Mouse (Mus musculus): ENCODE measurements around the gene Mettl24.

The Mettl24 gene

DNA sequence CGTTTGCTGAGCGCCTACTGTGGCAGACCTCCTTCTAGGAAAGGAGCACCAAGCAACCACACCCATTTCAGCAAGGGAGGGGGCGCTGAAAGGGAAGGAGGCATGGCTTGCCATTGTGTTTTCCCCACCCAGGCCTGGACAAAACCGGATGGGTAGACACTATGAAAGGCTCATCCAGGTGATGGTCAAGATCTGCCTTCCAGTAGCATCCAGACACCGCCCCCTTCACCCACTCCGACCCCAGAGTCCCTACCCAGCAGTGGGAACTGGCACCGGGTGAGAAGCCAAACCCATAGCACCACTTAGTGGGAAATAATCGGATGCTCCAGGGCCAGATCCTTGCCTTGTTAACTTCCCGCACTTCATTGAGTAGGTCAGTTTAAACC, 779 bp downstream of the Mettl24 start:
- DNase-seq (ENCODE audit: inconsistent age in 2 of 2, low spot score in 1 of 2), result no peak

DNA sequence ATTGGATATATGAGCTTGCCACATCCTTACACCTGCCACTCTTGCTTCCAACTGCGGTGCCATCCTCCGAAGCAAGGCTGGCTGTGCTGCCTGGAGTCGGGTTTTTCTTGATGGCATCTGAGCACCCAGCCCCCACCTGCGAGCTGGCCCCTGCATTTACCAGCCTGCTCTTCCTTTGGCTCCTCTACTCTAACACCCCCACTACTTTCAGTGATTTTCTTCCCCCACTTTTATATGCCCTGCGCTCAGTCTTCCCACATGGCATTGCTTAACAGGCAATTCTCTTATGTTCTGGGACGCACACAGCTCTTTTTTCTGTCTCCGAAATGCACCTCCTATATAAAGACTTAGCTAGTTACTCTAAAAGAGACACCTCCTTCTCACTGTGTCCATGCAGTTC, 1.2 kb downstream of the Mettl24 start:
- peak; percentile 13 to 47 for DNase-seq (ENCODE audit: inconsistent age in 2 of 2, low spot score in 1 of 2)

DNA sequence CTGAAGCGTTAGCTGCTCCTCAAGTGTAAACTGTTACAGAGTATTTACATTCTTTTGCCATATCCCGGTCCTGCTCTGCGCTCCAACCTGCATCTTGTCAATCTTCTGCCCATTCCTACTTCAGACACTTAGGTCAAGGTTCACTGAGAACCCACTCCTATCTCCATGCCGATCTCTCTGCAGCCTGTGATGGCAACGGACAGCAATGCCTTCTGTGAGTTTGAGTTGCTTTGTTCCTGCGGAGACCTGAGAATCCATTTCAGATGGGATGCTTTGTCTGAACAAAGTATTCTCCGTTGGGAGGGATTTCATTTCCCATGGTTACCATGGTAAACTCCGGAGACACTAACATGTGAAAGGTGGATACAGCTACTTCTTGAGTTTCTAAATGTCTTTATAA, 2.6 kb downstream of the Mettl24 start:
- DNase-seq (ENCODE audit: inconsistent age in 2 of 2, low spot score in 1 of 2), result no peak

DNA sequence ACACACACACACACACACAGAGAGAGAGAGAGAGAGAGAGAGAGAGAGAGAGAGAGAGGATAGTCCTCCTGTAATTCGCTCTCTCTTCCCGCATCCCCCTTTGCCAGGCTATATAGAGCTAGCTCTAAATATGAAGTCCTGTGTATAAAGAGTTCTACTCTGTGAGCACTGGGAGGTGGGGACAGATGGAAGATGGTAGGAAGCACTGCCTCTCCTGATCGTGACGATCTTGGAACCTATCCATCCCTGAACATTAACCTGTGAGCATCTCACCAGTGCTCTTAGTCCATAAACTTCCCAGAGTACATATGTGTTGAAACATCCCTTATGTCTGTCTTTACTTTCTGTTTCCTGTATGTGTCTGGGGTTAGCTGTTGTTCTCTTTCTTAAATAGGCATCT, 3.9 kb downstream of the Mettl24 start:
- no peak for DNase-seq (ENCODE audit: inconsistent age in 2 of 2, low spot score in 1 of 2)

DNA sequence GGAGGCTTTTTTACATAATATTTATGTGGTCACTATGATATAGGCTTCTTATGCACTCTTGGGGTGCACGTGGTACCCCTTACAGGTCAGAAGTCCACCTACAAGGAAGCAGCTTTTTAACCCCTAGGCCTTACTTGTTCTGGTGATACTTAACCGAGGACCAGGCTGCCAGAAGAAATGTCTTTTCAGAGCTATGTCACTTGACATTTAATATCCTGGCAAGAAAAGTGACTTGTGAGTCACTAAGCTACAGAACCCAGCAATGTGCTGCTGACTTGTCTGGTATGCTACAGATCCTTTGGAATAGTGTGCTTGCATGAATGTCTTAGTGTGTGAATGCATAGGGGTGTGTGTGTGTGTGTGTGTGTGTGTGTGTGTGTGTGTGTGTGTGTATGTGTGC, 4.3 kb downstream of the Mettl24 start:
- peak; percentile 20 to 71 for DNase-seq (ENCODE audit: inconsistent age in 2 of 2, low spot score in 1 of 2)

DNA sequence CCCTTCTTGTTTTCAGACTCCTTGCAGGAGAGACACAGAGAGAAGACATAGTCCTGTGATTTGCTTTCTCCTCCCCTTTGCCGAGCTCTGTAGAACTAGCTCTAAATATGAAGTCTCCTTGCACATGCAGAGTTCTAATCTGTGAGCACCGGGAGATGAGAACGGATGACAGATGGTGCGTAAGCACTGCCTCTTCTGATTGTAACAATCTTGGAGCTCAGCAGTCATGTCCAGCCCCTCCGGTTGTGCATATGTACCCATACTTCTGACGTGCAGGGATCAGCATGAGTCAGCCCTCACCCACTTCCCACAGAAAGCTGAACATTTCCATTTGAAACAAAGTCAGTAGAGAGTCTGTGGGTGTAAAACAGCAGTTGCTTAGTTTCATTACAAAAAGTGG, 5.2 kb downstream of the Mettl24 start:
- DNase-seq (ENCODE audit: inconsistent age in 2 of 2, low spot score in 1 of 2), result no peak

DNA sequence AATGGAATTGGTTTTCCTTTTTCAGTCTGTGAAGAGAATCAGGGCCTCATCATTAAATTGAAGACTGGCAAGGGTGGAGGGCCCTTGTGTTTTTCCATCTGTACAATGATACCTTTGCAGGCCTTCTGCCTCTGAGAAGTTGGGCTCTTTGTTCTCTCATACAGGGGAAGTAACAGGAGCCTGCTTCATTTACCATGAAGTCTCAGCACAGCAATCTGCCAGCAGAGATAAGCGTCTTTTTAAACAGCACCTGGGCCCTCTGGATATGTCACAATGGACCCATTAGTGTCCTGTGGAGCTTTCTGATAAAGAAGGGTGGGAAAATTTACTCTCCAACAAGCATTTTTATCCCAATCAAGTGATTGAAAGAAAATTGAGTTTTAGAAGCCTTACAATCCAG, 5.8 kb downstream of the Mettl24 start:
- no peak for DNase-seq (ENCODE audit: inconsistent age in 2 of 2, low spot score in 1 of 2)

DNA sequence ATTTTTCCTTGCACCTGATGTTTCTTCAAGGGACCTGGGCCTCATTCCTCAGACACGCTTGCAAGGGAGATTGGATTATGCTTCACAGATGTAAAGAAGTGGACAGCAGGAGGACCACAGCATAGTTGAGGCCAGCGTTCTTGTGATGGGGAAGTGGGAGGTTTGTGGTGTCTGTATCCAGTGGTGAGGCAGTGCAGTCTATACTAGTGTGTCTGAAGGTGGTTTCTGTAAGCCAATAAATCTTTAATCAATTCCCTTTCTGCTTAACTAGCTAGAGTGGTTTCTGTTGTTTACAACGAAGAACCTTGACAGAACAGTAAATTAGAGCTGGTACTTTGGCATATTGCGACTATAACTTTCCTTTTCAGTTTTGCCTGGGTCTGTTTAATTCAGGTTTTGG, 15.6 kb downstream of the Mettl24 start:
- DNase-seq (ENCODE audit: inconsistent age in 2 of 2, low spot score in 1 of 2), result no peak

DNA sequence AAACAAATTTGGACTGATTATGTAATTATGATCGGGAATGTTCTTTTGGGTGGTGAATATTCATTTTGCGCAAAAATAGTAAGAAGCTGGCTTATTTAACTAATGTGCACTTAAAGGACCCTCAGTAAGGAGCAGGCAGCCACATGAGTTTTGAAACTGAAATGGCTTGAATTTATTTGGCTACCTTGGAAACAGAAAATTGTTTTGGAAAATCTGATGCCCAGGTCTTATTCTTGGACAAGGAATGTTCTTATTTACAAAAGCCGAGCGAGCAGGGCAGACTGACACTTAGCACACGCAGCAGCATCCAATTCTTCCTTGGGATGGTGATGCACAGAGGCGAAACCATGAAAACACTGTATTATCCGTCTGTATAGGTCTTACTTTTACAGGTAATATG, 28.0 kb downstream of the Mettl24 start:
- DNase-seq (ENCODE audit: inconsistent age in 2 of 2, low spot score in 1 of 2), result no peak

DNA sequence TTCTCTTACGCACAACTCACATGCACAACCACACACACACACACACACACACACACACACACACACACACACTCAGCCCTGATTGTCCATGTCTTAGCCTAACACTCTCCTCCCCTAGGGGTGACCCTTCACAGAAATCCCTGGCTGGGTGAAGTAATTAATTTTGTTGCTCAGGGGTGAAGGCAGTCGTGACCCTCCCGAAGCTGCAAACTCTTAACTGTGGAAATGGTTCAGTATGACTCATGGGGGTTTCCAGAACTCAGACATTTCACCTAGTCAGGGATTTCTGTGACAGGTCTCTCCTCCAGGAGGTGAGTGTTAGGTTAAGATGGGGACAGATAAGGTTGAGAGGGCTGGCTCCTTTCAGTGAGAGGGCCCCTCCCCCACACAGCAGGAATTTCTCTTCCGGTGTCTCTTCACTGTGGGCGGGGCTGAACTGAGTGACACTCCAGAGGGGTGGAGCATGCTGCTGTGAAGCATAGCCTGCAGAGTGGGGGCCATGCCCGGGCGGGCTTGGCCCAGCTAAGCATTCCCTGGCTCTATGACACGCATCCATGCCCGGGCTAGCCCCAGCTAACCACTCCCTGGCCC, 30.0 kb downstream of the Mettl24 start:
- DNase-seq (ENCODE audit: inconsistent age in 2 of 2, low spot score in 1 of 2), result peak in 1 of 2 experiments; percentile 55

DNA sequence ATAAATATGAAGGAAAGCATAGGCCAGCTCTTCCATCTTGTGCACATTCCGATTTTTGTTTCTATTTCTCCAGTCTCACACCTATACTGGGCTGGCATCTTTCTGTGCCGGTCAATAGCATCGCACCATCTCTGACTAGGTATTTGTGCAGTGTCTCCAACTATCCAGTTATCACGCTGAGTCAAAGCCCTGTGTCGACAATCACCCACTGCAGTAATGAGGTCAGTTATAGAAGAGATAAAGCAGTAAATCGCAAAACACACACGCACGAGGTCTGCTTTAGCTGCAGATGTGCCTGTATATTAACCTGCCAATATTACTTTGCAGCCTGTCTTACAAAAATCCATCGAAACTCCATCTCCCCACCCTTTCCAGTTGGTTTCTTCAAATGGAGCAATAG, 30.7 kb downstream of the Mettl24 start:
- DNase-seq (ENCODE audit: inconsistent age in 2 of 2, low spot score in 1 of 2), result no peak

DNA sequence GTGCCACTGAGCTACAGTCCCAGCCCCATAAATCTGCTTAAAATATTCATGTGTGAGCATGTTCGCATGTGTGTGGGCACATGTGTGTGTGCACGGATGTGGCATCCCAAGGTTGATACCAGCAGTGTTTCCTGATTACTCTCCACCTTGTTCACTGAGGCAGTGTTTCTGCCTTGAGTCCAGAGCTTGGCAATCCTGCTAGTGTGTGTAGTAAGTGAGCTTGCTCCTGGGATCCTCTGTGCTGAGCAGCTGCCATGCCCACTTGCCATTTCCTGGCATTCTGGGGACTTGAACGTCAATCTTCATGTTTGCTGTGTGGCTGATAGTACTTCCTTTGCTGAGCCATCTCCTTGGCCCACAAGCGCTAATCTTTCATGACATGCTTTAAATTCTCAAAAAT, 32.1 kb downstream of the Mettl24 start:
- DNase-seq (ENCODE audit: inconsistent age in 2 of 2, low spot score in 1 of 2), result peak in 1 of 2 experiments; percentile 49

DNA sequence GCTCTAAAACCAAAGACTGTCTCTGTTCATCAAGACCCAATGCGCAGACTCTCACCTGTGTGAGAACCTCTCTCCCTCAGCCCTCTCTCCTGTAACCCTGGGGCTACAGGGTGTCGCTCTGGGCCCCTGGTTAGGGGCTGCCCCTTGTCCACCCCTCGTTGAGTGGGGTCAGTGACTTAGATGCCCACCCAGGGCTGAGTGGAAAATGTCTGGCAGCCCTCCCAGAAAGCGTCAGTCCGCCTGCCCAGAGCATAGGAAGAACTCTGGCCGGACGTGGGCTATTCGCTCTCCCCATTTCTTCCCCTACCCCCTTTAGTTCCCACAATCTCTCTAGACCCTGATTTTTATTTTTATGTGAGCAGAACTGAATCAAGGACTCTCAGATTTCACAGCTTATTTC, 33.2 kb downstream of the Mettl24 start:
- DNase-seq (ENCODE audit: inconsistent age in 2 of 2, low spot score in 1 of 2), result no peak

DNA sequence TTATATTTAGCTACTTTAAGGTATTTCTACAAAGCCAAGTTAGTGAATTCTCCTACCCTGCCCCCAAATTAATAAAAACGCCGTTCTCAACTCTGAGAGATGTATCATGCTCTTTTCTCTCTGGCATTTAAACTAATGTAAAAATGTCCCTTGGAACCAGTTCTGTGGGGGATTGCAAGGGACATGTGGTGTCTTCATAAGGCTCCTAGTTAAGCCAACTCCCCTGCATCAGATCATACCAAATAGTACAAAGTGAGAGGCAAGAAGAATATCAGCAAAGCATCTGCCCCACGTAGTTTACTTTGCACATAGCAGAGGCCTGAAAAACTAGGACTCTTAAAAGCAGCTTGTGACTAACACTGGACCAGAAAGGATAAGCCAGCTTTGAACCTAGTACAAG, 33.6 kb downstream of the Mettl24 start:
- DNase-seq (ENCODE audit: inconsistent age in 2 of 2, low spot score in 1 of 2), result no peak

DNA sequence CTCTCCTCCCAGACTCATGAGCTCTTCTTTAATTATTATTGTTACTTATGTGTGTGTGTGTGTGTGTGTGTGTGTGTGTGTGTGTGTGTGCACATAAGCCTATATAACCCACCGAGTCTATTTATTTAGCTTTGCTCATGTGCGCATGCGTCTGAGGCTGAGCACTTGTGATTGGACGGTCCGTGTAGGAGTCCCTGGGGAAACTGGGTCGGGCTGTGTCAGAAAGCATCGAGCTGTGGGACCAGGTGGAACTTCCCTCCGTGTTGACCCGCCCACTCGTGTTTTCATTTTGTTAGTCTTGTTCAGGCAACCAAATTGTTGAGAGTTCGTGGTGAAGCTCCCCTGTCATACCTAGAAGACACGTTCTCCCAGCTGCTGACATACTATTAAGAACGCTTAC, 35.3 kb downstream of the Mettl24 start:
- peak in 1 of 2 experiments; percentile 11 for DNase-seq (ENCODE audit: inconsistent age in 2 of 2, low spot score in 1 of 2)

DNA sequence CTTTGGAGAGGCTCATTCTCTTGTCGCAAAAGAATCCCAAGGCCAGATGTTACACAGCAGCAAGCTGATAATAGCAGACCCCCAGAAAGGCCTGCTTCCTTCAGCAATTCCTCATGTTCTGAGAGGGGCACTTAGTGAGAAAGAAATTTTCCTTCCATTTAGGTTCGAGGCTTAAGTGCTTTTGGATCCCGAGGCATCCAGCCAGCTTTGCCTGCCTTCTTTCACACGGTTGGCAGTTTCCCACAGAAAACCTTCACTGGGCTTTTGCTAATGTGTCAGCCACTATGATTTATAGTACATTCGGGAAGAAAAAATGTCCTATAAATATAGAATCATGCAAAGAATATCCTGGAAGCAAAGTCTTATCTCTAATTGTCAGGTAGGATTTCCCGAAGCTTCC, 36.0 kb downstream of the Mettl24 start:
- DNase-seq (ENCODE audit: inconsistent age in 2 of 2, low spot score in 1 of 2), result peak in 1 of 2 experiments; percentile 67

DNA sequence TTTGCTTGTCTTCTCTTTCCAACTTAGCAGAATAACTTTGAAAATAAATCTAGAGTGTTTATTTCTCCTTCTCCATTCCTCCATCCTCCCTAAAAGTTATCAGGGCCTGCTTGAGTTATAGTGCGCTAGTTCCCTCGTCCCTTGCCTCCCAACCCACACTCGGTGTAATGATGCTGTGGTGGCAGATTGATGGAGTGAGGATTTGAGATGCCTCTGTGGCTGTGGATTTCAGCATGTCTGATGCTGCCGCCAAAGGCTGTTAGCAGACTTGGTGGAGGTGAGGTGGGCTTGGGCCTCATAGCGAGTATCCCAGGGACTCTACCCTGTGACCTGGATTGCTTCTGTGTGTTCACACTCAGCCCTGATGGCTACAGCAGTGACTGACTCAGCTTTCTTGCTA, 37.8 kb downstream of the Mettl24 start:
- no peak for DNase-seq (ENCODE audit: inconsistent age in 2 of 2, low spot score in 1 of 2)

DNA sequence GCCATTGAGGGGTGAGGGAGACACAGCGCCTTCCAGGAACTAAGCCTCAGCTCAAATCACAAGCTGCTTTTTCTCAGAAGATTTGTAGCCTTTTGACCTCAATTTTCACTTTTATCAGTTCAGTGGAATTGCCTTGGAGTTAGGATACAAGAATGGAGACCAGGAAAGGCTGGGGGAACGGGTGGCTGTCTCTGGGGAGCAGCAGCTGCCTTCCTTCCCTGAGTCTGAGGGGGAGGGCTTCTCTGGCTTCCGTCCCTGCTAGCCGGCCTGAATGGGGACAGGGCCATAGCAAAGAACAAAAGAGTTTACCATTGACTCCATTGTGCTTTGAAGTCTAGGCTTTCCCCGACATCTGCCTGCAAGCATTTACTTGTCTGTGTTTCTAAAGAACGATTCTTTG, 41.3 kb downstream of the Mettl24 start:
- no peak for DNase-seq (ENCODE audit: inconsistent age in 2 of 2, low spot score in 1 of 2)

DNA sequence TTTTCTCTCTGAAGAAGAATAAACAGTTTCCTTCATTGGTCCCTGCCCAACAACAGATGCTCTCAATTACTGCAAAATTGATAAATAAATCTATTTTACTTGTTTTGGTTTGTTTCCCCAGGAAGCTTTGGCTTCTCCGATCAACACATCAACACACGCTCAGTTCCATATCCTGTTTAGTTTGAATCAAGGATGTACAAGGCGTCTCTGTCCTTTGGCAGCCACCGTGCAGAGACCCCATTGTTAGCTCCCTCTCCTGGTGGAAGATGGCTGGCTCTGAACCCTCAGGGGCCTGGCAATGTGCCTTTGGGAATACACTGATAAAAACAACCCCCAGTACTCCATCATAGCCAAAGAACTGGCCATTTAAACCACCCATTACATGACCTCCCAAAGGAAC, 42.0 kb downstream of the Mettl24 start:
- DNase-seq (ENCODE audit: inconsistent age in 2 of 2, low spot score in 1 of 2), result peak in 1 of 2 experiments; percentile 46

DNA sequence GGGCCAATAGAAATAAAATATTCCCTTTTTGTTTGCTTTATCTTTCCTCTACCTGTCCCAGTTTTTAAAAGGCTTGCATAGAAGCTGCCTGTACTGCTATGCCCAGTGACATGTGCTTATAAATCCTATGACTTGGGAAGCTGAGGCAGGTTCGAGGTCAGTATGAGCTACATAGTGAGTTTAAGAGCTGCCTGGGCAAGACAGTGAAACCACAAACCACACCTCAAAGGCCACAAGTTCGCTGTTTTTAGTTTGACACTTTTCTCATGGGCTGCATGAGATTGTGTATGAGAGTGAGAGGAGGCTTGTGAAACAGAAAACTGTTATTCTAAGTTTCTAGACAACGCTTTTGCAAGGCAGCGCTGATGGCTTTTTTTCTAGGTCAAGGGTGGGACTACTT, 42.4 kb downstream of the Mettl24 start:
- DNase-seq (ENCODE audit: inconsistent age in 2 of 2, low spot score in 1 of 2), result peak in 1 of 2 experiments; percentile 67

DNA sequence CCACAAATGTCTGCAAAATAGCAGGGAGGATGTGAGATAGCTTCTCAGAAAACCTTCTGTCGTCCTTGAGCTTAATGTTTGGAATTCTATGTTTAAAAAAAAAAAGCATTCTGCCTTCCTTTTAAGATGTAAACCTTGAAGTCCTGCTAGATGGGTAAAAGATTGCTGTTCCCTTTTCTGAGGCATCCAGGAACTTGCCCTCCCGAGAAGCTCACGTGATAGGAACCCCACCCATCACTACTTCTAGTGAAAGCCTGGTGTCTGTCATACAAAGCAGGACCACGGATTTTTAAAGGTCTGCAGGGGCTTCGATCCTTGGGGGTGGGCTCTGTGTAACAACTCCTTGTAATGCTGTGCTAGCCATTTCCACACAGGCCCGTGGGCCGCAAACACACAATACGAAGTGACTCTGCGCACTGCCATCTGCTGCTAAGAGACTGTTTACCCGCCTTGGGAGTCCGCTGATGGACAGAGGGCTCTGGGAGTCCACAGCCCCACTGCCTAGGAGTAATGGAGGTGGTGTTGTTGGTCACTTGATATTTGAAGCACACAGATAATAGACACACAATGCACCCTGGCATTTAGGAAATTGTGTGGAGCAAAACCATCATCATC, 43.3 kb downstream of the Mettl24 start:
- DNase-seq (ENCODE audit: inconsistent age in 2 of 2, low spot score in 1 of 2), result no peak

DNA sequence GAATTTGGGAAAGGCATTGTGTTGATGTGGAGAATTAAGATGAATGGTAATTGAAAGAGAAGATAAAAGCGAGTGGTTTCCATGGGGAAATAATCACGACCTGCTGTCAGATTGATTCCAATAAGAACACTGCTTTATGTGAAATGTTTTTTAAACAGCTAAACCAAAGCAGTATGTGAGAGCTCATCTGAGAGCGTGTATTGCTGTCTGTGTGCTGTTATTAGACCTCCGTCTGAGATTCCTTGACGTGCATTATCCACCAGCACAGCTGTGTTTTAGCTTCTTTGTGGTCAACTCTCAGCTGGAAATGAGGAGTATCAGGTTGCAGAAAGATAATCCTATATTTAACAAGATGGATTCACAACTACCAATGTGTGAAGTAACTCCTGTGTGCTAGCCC, 43.9 kb downstream of the Mettl24 start:
- DNase-seq (ENCODE audit: inconsistent age in 2 of 2, low spot score in 1 of 2), result no peak

DNA sequence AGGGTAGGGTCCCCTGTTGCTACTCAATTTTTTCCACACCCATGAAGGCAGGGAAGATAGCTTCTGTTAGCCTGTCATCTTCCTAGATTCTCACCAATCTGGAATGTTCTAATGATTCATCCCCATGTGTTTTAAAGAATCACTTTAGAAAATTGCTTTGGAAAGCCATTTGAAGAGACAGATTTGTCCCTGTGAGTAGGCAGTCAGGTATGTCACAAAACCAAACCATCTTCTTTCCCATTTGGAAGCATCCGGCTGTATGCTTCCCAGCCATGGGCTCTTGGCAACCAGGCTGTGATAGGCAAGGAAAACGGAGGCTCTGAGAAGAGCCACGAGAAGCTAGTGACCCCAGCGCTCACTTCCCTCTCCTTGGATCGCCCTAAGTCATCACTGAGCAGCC, 47.1 kb downstream of the Mettl24 start:
- DNase-seq (ENCODE audit: inconsistent age in 2 of 2, low spot score in 1 of 2), result no peak
